In genomic region chr11:101668546-101669261, GRCm38 (mm10) we compare ENCODE assay signal across 8 mouse cellular contexts. TPM values are rescaled to one million over a fixed set of nuclear protein-coding genes. Genes with fewer than 3 reads are reported as not detected.
DNase-seq lines count a peak whose midpoint lies in the region; ATAC-seq and TF ChIP-seq lines count a peak whose summit lies in the region.
"Had no signal": no experiment of that assay in that cellular context is flagged by ENCODE, and none has a peak within 500 bp of the region (broad histone marks: within the 10 kb centered on the region; RNA-seq: fewer than 3 reads in every experiment).

No protein-coding gene starts in this region.

- WGBS in heart, embryonic 14.5 days, result 10% methylated on average over 13 of the region's 13 CpGs
- 11% methylated on average over 13 of the region's 13 CpGs for WGBS in kidney, embryonic 15.5 days

- 0 out of 2 replicates have a peak overlapping the region, but pooled peaks have one; percentile 24 for H3K9ac ChIP-seq in ES-E14 (ENCODE audit: insufficient read depth, low read depth, low read length, poor library complexity, severe bottlenecking)
- H3K9ac ChIP-seq in MEL (ENCODE audit: control insufficient read depth, low read depth, low read length, poor library complexity, severe bottlenecking), result no peak overlapping the region
- H3K9ac ChIP-seq in heart, embryonic 14.5 days (ENCODE audit: low read length), result peak overlapping the region; percentile 50; the same call in 1 of the 2 replicates
- 0 out of 2 replicates have a peak overlapping the region, but pooled peaks have one; percentile 10 for H3K9ac ChIP-seq in kidney, embryonic 15.5 days
- H3K9ac ChIP-seq: limb, embryonic 12.5 days had no signal

- peaks cover 4% of the 10 kb centered on the region; the same call in 1 of the 2 replicates for H3K36me3 ChIP-seq in ES-E14 (ENCODE audit: control insufficient read depth, insufficient read depth, low read length, poor library complexity, severe bottlenecking)
- H3K36me3 ChIP-seq in MEL (ENCODE audit: control insufficient read depth in 1 of 2, insufficient read depth in 2 of 2, low read length in 2 of 2), result peaks cover 0 to 19% of the 10 kb centered on the region in 2 experiments; a peak in 2 of 4 replicates
- H3K36me3 ChIP-seq in heart, embryonic 14.5 days (ENCODE audit: control insufficient read depth, insufficient read depth, low read length), result 0 out of 2 replicates have a peak, but pooled peaks cover 4% of the 10 kb centered on the region
- H3K36me3 ChIP-seq in kidney, embryonic 15.5 days, result no peaks in the 10 kb centered on the region
- H3K36me3 ChIP-seq: limb, embryonic 12.5 days had no signal

- H3K4me1 ChIP-seq in ES-E14 (ENCODE audit: control insufficient read depth in 2 of 2, insufficient read depth in 2 of 2, low read length in 2 of 2, poor library complexity in 1 of 2), result peaks cover 7 to 18% of the 10 kb centered on the region in 2 experiments
- H3K4me1 ChIP-seq in MEL (ENCODE audit: control insufficient read depth in 1 of 2, insufficient read depth in 2 of 2, low read length in 2 of 2), result peaks cover 2 to 32% of the 10 kb centered on the region in 2 experiments; a peak in 2 of 4 replicates
- H3K4me1 ChIP-seq in heart, embryonic 14.5 days (ENCODE audit: control insufficient read depth in 2 of 2, insufficient read depth in 2 of 2, low read length in 2 of 2), result peaks cover 26 to 28% of the 10 kb centered on the region in 2 experiments
- peaks cover 51% of the 10 kb centered on the region for H3K4me1 ChIP-seq in kidney, embryonic 15.5 days

- no peaks in the 10 kb centered on the region for H3K79me2 ChIP-seq in MEL (ENCODE audit: control insufficient read depth, insufficient read depth, low read length, poor library complexity)

- DNase-seq in ES-E14 (ENCODE audit: low read depth, low spot score), result no peak
- peak; percentile 61 for DNase-seq in MEL (ENCODE audit: low read depth, low spot score)
- peak; percentile 79 for DNase-seq in lung, postnatal 25 days (ENCODE audit: low spot score)
- DNase-seq in spleen, postnatal 10 days (ENCODE audit: low spot score in 2 of 2), result no peak
- no peak for DNase-seq in ovary, postnatal 14 days (ENCODE audit: low spot score)

- H3K4me2 ChIP-seq in heart, embryonic 14.5 days (ENCODE audit: low read length), result peak overlapping the region; percentile 69
- H3K4me2 ChIP-seq in kidney, embryonic 15.5 days, result 0 out of 2 replicates have a peak overlapping the region, but pooled peaks have one; percentile 28
- H3K4me2 ChIP-seq: limb, embryonic 12.5 days had no signal

- 0 out of 4 replicates have a peak, but pooled peaks cover 0 to 1% of the 10 kb centered on the region in 2 experiments for H3K27me3 ChIP-seq in MEL (ENCODE audit: control insufficient read depth in 1 of 2, insufficient read depth in 2 of 2, low read length in 2 of 2)
- no peaks in the 10 kb centered on the region for H3K27me3 ChIP-seq in heart, embryonic 14.5 days (ENCODE audit: control insufficient read depth, insufficient read depth, low read length)
- peaks cover 18% of the 10 kb centered on the region for H3K27me3 ChIP-seq in kidney, embryonic 15.5 days

- TF ChIP-seq RAD21 in MEL (IDR thresholded peaks at IDR 0.05; ENCODE audit: low read depth, low read length), result no peak

- no peaks in the 10 kb centered on the region for H3K9me3 ChIP-seq in ES-E14 (ENCODE audit: control insufficient read depth, insufficient read depth, low read depth, low read length)
- no peaks in the 10 kb centered on the region for H3K9me3 ChIP-seq in MEL (replicated peaks; ENCODE audit: insufficient read depth, low read length)
- H3K9me3 ChIP-seq in heart, embryonic 14.5 days (ENCODE audit: control insufficient read depth, low read length), result no peaks in the 10 kb centered on the region
- no peaks in the 10 kb centered on the region for H3K9me3 ChIP-seq in kidney, embryonic 15.5 days (replicated peaks)
- H3K9me3 ChIP-seq: limb, embryonic 12.5 days had no signal

- ATAC-seq in heart, embryonic 14.5 days (ENCODE audit: insufficient number of reproducible peaks, insufficient read depth, low FRiP score, low read depth), result no peak; the same call in 1 of the 2 replicates
- no peak for ATAC-seq in kidney, embryonic 15.5 days (replicated peaks; ENCODE audit: low FRiP score)

- TF ChIP-seq POLR2A in MEL (IDR thresholded peaks at IDR 0.05; ENCODE audit: control insufficient read depth in 1 of 2, insufficient read depth in 1 of 2, low read depth in 1 of 2, low read length in 2 of 2, poor library complexity in 1 of 2), result no peak

- no peak for TF ChIP-seq EP300 in MEL (IDR thresholded peaks at IDR 0.05; ENCODE audit: low read depth in 1 of 2, low read length in 2 of 2)

- H3K4me3 ChIP-seq in ES-E14 (ENCODE audit: insufficient read depth in 1 of 2, low read depth in 1 of 2, low read length in 2 of 2, poor library complexity in 1 of 2, severe bottlenecking in 1 of 2), result peak overlapping the region in 1 of 2 experiments; percentile 26; a peak in 1 of 4 replicates
- H3K4me3 ChIP-seq in MEL (ENCODE audit: control insufficient read depth in 1 of 2, insufficient read depth in 1 of 2, low read depth in 2 of 2, low read length in 2 of 2), result no peak overlapping the region
- peak overlapping the region; percentile 1 to 46; a peak in 2 of 4 replicates for H3K4me3 ChIP-seq in heart, embryonic 14.5 days (ENCODE audit: control insufficient read depth in 1 of 2, insufficient read depth in 1 of 2, low read depth in 1 of 2, low read length in 2 of 2)
- no peak overlapping the region for H3K4me3 ChIP-seq in kidney, embryonic 15.5 days (replicated peaks)
- H3K4me3 ChIP-seq: limb, embryonic 12.5 days had no signal

- H3K27ac ChIP-seq in ES-E14 (ENCODE audit: insufficient read depth, low read depth, low read length, poor library complexity, severe bottlenecking) (no peak overlapping the region), MEL (ENCODE audit: control insufficient read depth, low read depth, low read length) (no peak overlapping the region)
- peak overlapping the region; percentile 69 to 79 for H3K27ac ChIP-seq in heart, embryonic 14.5 days (replicated peaks in 1 of 2; ENCODE audit: control insufficient read depth in 1 of 2, insufficient read depth in 1 of 2, low read depth in 2 of 2, low read length in 2 of 2)
- H3K27ac ChIP-seq in kidney, embryonic 15.5 days, result peak overlapping the region; percentile 54; the same call in 1 of the 2 replicates
- H3K27ac ChIP-seq: limb, embryonic 12.5 days had no signal

- in situ Hi-C loops in ES-E14 (cut with MboI; ENCODE audit: low sequenced_read_pairs in 2 of 2, unreplicated experiment in 2 of 2), result no loop called here

- no peak for TF ChIP-seq CTCF in MEL (IDR thresholded peaks at IDR 0.05 in 2 of 3, conservative IDR thresholded peaks at IDR 0.05 in 1 of 3; ENCODE audit: control insufficient read depth in 1 of 3, insufficient read depth in 1 of 3, low read depth in 2 of 3, low read length in 3 of 3, poor library complexity in 1 of 3, severe bottlenecking in 1 of 3)

TF ChIP-seq in ES-E14, 5 proteins besides CTCF, POLR2A, EP300 and RAD21:
- no peak for TF ChIP-seq ZNF384 (IDR thresholded peaks at IDR 0.05; ENCODE audit: low read depth, low read length)
- no peak for TF ChIP-seq HCFC1 (IDR thresholded peaks at IDR 0.05; ENCODE audit: borderline replicate concordance, insufficient read depth, low read length)
- TF ChIP-seq MAFK (IDR thresholded peaks at IDR 0.05; ENCODE audit: insufficient read depth, low read depth, low read length), result no peak
- no peak for TF ChIP-seq CHD2 (IDR thresholded peaks at IDR 0.05; ENCODE audit: low read depth, low read length)
- TF ChIP-seq ZC3H11A (IDR thresholded peaks at IDR 0.05; ENCODE audit: borderline replicate concordance, low read depth, low read length), result no peak

TF ChIP-seq in MEL, 35 proteins besides CTCF, POLR2A, EP300 and RAD21:
- 0 out of 2 replicates have a peak, but pooled peaks have one; percentile 14 for TF ChIP-seq GATA1 (IDR thresholded peaks at IDR 0.05; ENCODE audit: low read depth, low read length)
- TF ChIP-seq TBP (IDR thresholded peaks at IDR 0.05; ENCODE audit: low read depth, low read length), result no peak
- TF ChIP-seq UBTF (IDR thresholded peaks at IDR 0.05; ENCODE audit: borderline replicate concordance, insufficient read depth, low read depth, low read length), result no peak
- TF ChIP-seq MYC (IDR thresholded peaks at IDR 0.05; ENCODE audit: low read depth, low read length), result no peak
- 0 out of 2 replicates have a peak, but pooled peaks have one; percentile 26 for TF ChIP-seq SIN3A (IDR thresholded peaks at IDR 0.05; ENCODE audit: low read length)
- no peak for TF ChIP-seq ZC3H11A (IDR thresholded peaks at IDR 0.05; ENCODE audit: low read depth, low read length)

RNA-seq across cellular contexts. Expression of gene Arl4d, which starts 3.4 kb away (rescaled TPM):
- 11.2 and 13.8 TPM in 2 replicates for total RNA-seq in ES-E14 (2012; rRNA removed)
- 0.23 and 0.33 TPM in 2 replicates for total RNA-seq in MEL (2012; rRNA removed)
- under 1 TPM in 1 of 2 experiments, not detected in 1; 0.17 TPM for polyA plus RNA-seq in MEL (2012; ENCODE audit: insufficient read depth in 1 of 2, insufficient read length in 2 of 2, low read depth in 1 of 2, low replicate concordance in 2 of 2, missing spikeins in 1 of 2)
- polyA plus RNA-seq in heart, embryonic 14.5 days (2014; fragmentation: Nextera tagmentation; extraction: Ambion mirVana), result 6.2 and 6.7 TPM in 2 replicates
- 3.9 and 4.1 TPM in 2 replicates for polyA plus RNA-seq in kidney, embryonic 15.5 days (2015; fragmentation: Nextera tagmentation; extraction: Ambion mirVana)

RNA-seq across cellular contexts. Expression of gene Rdm1, which starts 41.7 kb away (rescaled TPM):
- total RNA-seq in ES-E14 (2012; rRNA removed), result 81.1 and 99.0 TPM in 2 replicates
- total RNA-seq in MEL (2012; rRNA removed), result 6.5 and 6.7 TPM in 2 replicates
- 1 to 10 TPM in 1 of 2 experiments, not detected in 1; 6.8 TPM for polyA plus RNA-seq in MEL (2012; ENCODE audit: insufficient read depth in 1 of 2, insufficient read length in 2 of 2, low read depth in 1 of 2, low replicate concordance in 2 of 2, missing spikeins in 1 of 2)
- 42.4 and 48.4 TPM in 2 replicates for polyA plus RNA-seq in heart, embryonic 14.5 days (2014; fragmentation: Nextera tagmentation; extraction: Ambion mirVana)
- polyA plus RNA-seq in kidney, embryonic 15.5 days (2015; fragmentation: Nextera tagmentation; extraction: Ambion mirVana), result 35.5 and 41.1 TPM in 2 replicates

Comparison
In these comparisons a context has a peak if more than half of its experiments do, and no peak if none do; other contexts are left out.
1. DNase-seq: peak in MEL (single experiment) and lung, postnatal 25 days (single experiment); none in ES-E14 (single experiment), spleen, postnatal 10 days (0 of 2) and ovary, postnatal 14 days (single experiment).
2. H3K27ac ChIP-seq: peak in heart, embryonic 14.5 days (2 of 2) and kidney, embryonic 15.5 days (single experiment); none in ES-E14 (single experiment) and MEL (single experiment).
3. H3K4me3 ChIP-seq: peak in heart, embryonic 14.5 days (2 of 2); none in MEL (0 of 2) and kidney, embryonic 15.5 days (single experiment).